Mouse (Mus musculus): ENCODE results near the gene 4930452B06Rik. TPM values are rescaled to one million over a fixed set of nuclear protein-coding genes. Genes with fewer than 3 reads are reported as not detected.

Gene 4930452B06Rik
- polyA plus RNA-seq (2012; rRNA removed; ENCODE audit: low replicate concordance), result 0.11 and 0.49 TPM in 2 replicates

GRCm38 (mm10) chr14:8665636-8666411 lies at the start of gene 4930452B06Rik:
Gene 4930452B06Rik, minus strand, starts transcription at chr14:8666240.

